Mouse (Mus musculus) layer of hippocampus, adult 9-11 months (tissue): ENCODE measurements around the gene RPS10-NUDT3.
A peak's percentile ranks its signal among the peaks of the same experiment; 100 is the strongest.

Source experiments
- DNase-seq: peaks from one replicate; pipeline ENCODE4 v3.0.0; 2022

The RPS10-NUDT3 gene

GRCm38 (mm10) chr17:27634871-27635574 is at the start of gene RPS10-NUDT3:
Gene RPS10-NUDT3 (minus strand): TSS chr17:27635222.
- peak; percentile 92 for DNase-seq

GRCm38 (mm10) chr17:27678924-27679813 is 44.1 kb upstream of the RPS10-NUDT3 start:
- peak; percentile 44 for DNase-seq

GRCm38 (mm10) chr17:27677756-27678155 is 42.7 kb upstream of the RPS10-NUDT3 start:
- no peak for DNase-seq

GRCm38 (mm10) chr17:27676270-27676669 is 41.2 kb upstream of the RPS10-NUDT3 start:
- no peak for DNase-seq

GRCm38 (mm10) chr17:27675453-27675852 is 40.4 kb upstream of the RPS10-NUDT3 start:
- DNase-seq: no peak

DNA sequence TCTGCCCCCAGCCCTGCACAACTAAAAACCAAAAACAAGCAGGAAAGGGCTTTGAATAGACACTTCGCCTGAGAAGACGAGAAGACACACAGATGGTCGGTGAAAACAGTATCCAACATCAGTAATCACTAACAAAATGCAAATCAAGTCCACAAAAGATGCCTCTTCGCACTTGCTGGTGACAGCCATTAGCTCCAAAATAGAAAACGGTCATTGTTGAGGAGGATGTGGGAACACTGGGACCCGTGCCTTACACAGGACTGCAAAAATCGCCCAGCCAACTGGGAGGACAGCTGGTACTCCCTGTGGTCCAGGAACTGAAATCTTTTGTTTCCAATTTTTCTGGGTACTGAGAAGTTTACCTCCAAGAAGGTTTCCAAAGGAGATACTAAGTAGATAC is 38.9 kb upstream of the RPS10-NUDT3 start:
- peak; percentile 52 for DNase-seq

DNA sequence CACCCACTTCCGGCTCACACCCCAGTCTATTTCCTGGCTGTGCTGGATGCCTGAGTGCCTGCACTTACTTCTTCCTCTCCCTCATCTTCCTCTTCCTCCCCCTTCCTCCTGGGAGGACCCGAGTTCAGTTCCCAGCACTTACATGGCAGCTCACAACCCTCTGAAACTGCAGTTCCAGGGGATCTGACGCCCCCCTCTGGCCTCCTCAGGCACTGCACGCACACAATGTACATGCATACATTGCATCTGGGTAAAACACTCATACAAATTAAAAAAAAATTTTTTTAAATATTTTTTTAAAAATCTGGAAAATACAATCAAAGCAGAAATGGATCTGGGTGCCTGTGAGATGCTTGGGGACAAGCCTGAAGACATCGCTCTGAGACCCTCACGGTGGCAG is 36.7 kb upstream of the RPS10-NUDT3 start:
- no peak for DNase-seq

- DNase-seq: no peak
Observed at GRCm38 (mm10) chr17:27658767-27659166, 23.7 kb upstream of the RPS10-NUDT3 start.

DNA sequence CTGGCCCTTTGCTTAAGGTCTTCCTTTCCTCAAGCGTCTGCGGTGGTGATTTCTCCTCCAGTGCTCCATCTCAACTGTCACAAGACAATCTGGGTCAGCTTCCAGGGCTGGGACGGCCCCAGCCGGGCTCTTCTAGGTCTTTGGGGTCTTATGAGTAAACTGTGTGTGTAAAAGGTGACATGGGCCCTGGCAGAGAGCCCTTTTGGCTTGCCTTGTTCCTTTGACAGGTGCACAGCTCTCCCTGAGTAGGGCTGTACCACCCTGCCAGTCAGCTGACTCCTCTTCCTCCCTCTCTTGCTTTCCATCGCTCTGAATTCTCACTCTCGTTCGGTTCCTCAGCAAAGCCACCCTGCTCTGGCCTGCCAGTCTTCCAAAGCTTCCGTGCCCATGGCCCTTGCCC is 22.1 kb upstream of the RPS10-NUDT3 start:
- DNase-seq: no peak

DNA sequence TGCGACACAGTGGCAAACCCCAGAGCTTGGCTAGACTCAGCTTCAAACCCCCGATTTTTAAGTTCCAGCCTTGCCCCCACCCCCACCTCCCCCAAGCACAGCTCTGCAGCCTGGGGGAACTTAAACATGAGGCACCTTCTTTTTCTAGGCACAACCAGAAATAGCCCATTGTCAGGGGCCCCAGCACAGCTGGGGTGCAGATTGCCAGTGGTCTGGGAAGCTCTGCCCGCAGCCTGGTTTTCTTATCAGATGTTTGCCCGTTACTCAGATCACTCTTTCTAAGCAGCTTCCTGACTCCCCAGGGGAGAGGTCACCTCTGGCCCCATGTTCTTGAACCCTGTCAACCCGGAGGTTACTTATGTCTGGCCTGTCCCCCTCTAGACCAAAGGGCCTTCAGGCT is 21.4 kb upstream of the RPS10-NUDT3 start:
- DNase-seq: no peak

DNA sequence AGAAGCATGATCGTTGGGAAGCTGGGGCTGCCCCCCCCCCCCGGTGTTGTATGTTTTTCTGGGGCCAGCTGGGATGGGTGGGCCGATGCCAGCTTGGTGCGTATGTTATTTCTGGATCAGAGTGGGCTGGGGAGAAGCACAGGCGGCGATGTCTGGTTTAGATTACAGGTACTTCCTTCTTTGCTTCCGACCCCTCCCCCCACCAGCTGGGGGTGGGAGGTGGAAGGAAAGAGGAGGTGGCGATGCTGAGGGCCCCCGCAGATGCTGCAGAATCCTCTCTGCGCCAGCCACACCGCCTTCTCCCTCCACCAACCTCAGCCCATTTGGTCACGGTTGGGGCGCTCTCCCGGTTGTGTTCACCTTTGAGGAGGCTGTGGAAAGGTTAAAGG is 21.0 kb upstream of the RPS10-NUDT3 start:
- peak; percentile 91 for DNase-seq

GRCm38 (mm10) chr17:27655089-27656010 is 20.3 kb upstream of the RPS10-NUDT3 start, which contains the start of gene Pacsin1:
Gene Pacsin1 (plus strand): TSS chr17:27655509.
- DNase-seq: peak; percentile 76

DNA sequence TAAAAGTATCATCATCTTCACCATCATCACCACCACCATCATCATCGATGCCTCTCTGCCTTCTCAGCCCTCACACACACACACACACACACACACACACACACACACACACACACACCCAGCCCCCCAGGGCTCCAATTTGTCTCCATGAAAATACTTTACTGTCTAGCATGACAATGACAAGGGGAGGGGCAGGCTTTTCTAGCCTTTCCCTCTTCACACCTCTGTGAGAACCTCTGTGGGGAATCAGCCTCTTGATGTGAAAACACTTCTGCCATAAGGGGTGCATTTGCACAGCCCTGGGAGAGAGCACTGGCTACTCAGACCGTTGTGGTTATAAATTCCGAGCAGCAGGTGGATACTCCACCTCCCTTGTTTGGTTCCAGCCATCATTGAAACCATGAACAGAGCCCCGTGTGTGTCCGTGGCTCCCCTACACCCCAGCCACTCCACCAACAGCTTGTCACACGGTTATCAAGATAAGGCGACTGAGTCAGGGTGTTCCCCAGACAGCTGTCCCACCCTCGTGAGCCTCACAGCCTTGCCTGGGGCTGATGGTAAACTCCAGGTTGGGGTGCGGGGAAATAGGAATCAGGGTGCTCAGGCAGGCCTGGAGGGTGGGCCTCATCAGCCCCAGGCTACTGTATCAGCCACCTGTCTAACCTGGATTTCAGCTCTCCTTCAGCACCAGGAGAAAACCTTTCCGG is 18.4 kb upstream of the RPS10-NUDT3 start:
- DNase-seq: no peak

GRCm38 (mm10) chr17:27652046-27652790 is 17.2 kb upstream of the RPS10-NUDT3 start:
- no peak for DNase-seq

DNA sequence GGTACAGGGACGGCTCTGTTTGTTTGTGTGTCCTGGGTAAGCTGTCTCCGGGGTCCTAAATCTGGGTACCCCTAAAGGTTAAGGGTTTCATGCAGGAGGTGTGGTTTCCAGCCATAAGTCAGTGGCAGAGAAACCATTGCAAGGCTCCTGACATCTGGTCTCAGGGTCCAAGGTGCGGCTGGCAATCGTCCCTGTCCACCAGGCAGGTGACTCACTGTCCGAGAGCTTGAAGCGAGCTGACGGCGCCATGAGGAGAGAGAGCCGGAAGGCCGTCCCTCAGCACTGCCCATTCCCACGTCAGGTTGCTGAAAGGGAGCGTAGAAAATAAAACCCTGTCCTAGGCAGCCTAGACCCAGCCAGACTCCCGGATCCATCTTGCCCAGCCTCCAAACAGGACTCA is 15.6 kb upstream of the RPS10-NUDT3 start:
- DNase-seq: no peak

- DNase-seq: peak; percentile 57
Observed at GRCm38 (mm10) chr17:27650160-27650559, 15.1 kb upstream of the RPS10-NUDT3 start.

GRCm38 (mm10) chr17:27645807-27646206 is 10.8 kb upstream of the RPS10-NUDT3 start:
- no peak for DNase-seq

DNA sequence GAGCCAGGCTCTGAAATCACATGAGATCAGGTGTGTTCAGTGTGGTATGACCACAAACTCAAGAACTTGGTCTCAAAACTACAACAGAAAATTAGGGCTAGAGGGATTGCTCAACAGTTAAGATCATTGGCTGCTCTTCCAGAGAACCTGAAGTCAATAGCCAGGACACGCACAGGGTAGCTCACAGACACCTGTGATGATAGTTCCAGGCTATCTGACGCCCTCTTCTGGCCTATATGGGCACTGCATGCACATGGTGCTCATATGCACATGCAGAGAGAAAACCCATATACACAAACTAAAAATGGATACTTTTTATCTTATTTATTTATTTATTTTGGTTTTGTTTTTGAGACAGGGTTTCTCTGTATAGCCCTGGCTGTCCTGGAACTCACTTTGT is 9.6 kb upstream of the RPS10-NUDT3 start:
- DNase-seq: no peak

DNA sequence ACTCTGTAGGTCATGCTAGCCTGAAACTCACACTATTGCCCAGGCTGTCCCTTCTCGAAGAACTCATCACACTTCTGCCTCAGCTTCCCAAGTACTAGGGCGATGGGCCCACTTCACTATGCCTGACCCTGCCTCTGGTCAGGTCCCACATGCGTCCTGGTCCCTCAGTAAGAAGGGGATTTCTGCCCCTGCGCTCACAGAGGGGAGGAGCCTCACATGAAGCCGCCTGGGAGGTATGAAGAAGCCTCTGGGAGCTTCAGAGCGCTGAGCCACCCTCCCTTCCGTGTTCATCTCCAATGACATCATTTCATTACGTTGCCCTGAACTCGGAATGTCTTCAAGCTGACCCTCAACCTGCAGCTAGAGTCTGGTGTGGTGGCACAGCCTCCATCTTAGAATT is 8.7 kb upstream of the RPS10-NUDT3 start:
- no peak for DNase-seq

DNA sequence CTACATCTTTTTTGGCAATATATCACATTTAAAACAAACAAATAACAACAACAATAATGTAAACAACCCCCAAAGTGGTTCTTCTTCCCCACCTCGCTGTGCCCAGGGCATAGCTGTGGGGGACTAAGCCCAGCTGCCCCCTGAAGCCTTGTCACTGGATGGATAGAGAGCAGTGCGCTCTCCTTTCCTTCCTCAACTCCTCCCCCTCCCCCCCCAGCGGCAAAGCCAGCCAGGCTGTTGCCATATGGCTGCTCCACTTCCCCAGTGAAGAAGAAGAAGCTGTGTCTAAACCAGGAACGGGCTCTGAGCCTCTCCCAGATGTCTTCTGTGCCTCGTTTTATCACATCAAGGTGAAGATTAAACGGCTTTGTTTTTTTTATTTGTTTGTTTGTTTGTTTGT is 8.1 kb upstream of the RPS10-NUDT3 start:
- peak; percentile 58 for DNase-seq

GRCm38 (mm10) chr17:27642491-27643062 is 7.6 kb upstream of the RPS10-NUDT3 start:
- DNase-seq: peak; percentile 94
